Mouse (Mus musculus) liver, adult 2 months (tissue): ENCODE measurements around the gene Arfip1.

ENCODE experiments used
- CTCF ChIP-seq: fragments of 200-500 bp; IDR thresholded peaks from 2 replicates; pipeline ENCODE4 v1.5.1; 2011; ENCODE audit warnings: low read depth, low read length, control low read depth
- POLR2A ChIP-seq: fragments of 200-500 bp; IDR thresholded peaks from 2 replicates; pipeline ENCODE4 v1.6.1; 2011; ENCODE audit warnings: low read length, control low read depth; ENCODE audit not compliant: insufficient read depth; ENCODE audit errors: extremely low read depth

GRCm38 (mm10) chr3:84536987-84537386 is 45.4 kb downstream of the Arfip1 start:
- TF ChIP-seq CTCF, result no peak
- TF ChIP-seq POLR2A, result no peak
